Mouse (Mus musculus) frontal cortex, adult (tissue): ENCODE results near the gene Maco1.

Experiments used
- ATAC-seq: cut with Nextera tagmentation; 2 replicates; pipeline ENCODE4 v1.9.2; 2017; ENCODE audit warnings: mild to moderate bottlenecking, moderate library complexity, mixed read lengths; ENCODE audit not compliant: low TSS enrichment

The Maco1 gene

DNA sequence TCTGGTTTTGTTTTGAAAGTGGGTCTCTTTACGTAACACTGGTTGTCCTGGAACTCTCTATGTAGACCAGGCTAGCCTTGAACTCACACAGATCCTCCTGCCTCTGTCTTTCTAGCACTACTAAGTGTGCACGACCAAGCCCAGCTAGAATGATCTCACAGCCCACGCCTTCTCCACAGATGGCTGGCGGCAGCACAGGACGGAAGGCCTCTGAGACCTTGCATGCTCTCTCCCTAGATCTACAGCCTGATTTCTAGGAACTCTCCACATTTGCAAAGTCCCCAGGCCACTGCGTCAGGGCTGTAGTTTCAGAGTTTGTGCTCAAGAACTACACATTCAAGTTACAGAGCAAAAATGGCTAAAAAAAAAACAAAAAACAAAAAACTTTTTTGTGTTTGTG is 79.0 kb downstream of the Maco1 start:
- ATAC-seq: no peak

DNA sequence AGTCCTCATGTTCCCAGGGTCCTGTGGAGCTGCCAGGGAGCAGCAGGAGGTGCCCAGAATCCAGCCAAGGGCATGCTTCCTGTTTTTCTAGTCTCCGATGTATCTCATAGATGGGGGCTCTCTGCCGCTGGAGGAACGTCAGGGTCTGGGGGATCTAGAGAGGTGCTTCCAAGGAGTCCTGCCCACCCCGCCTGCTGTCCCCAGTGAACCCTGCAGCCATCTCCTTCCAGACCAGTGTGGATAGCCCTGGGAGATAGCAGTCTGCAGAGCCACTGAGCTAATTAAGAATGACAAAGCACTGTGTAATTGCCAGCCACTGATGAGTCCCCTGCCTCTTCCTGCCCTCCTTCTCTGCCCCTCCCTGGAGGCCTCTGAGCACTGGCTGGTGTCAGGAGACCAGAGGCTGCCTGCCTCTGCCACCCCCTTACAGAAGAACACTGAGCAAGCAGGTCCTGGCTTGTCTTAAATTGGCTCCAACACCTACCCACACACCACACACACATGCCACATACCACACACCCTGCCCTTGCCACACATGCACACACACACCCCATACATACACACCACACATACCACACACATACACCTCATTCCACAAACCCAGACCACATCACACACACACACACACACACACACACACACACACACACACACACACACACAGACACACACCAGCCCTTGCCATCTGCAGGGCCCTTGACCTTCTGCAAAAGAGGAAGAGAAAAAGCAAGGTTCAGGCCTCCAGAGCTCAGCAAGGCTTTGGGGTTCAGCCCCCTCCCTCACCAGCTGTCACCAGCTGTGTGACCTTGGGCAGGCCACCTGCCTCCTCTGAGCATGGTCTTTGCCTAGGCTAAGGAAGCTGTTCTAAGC is 80.1 kb downstream of the Maco1 start:
- ATAC-seq: peak; percentile 47; the same call in 1 of the 2 replicates

DNA sequence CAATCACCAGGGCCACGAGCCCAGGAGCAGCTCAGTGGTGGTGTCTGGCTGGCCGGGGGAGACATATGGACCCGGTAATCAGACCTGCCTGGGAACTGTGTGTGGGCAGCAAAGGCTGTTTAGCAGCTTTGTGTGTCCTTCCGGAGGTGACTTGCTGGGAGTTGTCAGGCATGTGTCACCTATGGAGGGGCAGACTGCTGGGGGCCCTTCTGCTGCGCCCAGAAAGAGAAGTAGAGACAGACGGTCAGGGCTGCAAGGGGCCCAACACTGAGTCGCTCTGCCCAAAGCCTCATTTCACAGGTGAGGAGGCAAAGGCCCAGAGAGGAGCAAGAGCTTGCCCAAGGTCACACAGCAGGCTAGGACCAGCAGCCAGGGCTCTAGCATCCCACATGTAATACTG is 83.3 kb downstream of the Maco1 start:
- no peak for ATAC-seq

DNA sequence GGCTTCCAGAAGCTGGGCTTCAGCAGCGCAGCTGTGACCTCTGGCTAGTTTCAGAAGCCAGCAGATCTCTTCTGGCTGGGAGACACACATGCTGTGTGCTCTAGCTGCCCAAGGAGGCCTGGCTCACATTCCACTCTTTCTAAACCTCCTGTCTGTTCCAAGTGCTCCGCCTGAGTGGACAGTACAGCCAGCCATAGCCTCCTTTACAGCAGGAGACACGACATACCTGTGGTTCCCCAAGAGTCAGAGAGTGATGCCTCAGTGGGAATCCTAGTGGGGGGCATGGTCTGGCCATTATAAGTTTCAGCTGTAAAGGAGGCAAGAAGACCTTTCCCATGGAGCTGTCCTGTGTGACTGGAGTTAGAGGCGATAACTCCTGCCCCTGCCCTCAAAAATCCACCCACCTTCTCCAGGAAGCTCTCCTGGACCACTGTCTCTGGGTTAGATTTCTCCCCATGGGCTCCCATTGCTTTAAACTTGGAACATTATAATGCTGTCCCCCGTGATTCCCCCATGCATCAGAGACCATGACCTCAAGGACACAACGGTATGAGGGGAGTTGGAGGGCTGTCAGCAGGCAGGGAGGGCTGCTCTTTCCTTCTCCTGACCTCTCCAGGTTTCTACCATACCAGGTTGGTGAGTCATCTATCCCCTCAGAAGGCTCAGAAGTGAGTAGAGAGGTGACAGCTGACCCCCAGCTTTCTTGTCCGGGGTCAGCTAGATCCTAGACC is 83.9 kb downstream of the Maco1 start:
- no peak for ATAC-seq

DNA sequence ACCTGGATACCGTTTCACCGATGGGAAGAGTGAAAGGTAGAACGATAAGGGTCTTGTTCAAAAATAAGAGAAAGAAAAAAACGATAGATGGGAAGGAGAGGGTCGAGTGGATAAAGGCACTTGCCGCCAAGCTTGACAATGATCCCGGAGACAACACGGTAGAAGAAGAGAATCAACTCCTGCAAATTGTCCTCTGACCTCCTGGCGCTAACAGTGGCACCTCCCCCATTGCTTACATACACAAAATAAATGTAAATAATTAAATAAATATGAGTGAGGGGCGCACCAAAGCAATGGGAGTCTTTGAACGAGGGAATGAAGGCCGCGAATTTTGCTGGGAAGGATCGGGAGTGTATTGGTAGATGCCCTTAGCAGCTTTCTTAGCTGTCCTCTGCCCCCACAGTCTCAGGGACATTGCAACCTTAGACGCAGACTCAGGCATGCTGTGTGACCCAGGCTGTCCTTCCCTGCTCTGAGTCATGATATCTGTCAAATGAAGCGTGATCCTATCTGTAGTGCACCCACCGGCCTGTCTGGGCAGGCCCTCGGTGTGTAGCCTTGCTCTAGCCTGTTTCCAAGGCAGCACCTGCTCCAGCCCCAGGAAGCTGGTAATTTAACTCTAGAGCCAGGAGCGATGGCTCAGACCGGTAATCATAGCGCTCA is 84.8 kb downstream of the Maco1 start:
- no peak for ATAC-seq

DNA sequence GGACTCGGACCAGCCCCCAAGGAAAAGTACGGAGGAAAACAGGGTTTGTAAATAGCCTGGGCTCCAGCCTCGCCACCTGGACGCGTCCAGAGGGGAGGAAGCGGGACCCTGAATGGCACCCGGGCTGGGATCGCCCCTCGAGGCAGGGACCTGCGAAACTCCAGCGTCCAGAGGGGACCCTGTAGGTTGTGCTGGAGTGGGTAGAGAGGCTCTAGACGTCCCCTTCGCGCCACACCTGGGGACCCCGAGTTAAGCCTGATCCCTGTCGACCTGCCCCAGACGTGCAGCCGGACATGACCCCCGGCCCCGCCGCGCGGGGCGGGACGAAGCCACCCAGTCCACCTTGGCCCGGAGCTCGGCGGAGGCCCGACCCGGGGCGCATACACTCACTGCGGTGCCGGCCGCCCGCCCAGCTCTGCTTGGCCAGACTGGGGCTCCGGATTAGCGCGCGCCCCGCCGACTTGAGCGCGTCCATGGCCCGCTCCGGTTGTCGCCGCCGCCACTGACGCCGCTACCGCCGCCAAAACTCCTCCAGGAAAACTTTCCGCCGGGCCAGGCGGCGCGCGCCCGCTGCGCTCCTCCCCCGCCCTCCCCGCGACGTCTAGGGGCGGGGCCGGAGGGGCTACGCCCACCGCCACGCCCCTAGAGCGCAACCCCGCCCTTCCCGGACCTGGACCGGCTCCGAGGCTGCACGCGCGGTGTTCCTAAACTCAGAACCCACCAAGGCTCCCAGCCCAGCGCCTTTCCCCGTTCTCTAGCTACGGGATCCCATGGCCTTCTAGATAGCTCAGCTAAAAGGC is 85.5 kb downstream of the Maco1 start, which contains the start of gene Ldlrap1:
Ldlrap1 (minus strand) TSS at position 599 of the 800 bp plus-strand sequence.
- ATAC-seq: peak; percentile 35

DNA sequence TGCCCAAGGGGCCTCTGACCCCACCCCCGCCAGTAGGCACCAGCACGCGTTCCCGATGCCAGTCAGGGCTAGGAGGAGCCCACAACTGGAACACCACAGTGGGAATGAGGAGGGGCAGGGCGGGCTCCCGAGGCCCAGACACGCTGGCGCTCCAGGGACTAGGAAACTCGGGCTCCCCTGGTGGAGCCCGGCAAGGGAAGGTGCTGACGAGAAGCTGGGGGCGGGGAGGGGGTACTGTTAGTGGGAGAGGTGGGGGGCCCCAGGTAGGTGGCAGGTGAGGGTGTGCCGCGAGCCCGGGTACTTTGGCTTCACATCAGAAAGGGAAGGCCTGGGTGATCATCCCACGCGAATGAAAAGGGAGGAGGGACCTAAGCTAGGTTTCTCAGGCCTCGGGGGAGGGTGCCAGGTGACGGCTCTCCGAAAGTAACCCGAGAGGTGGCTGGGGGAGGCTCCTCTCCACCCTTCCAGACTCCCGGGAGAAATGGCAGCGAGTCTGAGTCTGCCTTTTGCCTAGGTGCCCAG is 86.2 kb downstream of the Maco1 start:
- peak; percentile 7; the same call in 1 of the 2 replicates for ATAC-seq

DNA sequence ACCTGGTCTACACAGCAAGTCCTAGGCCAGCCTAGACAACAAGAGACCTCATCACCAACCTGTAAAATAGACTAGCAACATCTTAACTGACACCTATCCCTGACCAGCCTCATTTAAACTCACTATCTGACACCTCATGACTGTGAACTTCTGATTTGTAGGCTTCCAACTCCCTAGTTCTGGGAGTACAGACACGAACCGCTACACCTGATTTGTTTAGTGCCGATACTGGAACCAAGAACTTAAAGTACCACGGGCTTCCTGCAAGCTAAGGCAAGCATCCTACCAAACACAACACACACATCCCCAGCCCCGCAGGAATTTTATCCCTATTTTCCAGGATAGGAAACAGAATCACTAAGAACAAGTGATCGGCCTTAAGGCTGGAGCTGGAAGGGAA is 86.9 kb downstream of the Maco1 start:
- ATAC-seq: no peak

DNA sequence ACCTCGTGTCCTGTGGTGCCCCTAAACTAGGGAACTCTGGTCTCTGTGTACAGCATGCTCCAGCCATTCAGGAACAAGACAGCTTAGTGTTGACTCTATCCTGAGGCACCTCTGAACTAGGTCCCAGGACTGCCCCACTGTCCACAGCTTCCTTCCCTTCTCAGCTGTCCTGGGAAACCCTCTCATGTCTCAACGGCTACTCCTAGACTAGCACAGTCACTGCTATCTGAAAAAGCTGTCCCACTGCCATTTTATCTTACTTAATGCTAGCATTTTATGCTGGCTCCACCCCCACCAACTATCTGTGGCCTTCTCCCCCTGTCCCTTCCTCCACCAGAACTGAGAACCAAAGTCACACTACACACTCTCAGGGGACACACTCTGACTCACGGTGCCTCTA is 88.8 kb downstream of the Maco1 start:
- ATAC-seq: no peak

DNA sequence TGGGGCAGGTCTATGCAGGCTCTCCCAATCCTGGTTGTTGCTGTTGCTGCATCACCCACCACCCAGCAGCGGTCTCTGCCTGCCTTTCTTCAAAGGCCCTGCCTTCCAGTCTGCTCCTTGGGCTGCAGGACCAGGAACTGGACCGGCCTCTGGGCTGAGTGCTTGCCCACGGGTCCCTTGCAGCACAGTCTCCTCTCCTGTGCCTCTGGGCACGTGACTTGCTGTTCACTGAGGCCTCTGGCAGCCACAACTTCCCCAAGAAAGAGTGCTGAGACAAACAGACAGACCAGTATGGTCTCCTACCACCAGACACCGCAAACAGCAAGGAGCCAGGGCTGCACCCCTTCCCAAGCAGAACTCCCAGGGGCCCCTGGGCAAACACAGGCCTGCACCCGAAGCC is 90.8 kb downstream of the Maco1 start:
- ATAC-seq: no peak

DNA sequence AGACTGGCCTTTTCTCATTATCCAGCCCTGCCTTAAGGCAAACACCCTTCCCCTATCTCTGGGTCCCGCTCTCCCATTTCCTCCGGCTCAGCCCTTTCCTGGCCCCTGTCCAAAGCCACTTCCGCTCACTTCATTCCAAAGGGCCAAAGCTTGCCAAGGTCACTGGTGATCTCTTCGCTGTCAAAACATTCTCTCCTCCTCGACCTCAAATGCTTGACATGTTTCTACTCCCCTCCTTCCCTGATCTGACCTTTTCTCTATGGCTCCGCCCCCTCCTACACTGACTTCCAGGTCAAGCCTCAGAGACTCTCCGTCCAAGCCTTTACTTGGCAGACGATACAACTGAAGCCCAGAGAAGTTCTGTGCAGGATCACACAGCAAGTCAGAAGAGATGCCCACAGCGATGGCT is 92.3 kb downstream of the Maco1 start:
- ATAC-seq: no peak

DNA sequence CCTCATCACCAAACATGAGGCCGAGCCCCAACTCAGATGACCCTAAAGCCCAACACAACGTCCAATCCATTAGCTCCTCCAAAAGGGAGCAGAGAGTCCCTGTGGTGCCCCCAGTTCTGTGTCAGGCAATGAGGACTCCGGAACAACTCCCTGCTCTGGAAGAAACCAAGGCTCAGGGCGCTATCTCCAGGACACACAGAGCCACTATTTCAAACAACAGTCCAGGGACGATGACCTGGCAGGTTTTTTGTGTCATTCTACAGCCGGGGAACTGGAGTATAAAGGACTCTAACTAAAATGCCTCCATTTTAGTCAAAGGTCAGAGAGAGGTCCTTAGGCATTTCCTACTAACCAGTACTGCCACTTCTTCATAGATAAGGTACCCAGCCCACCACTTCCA is 92.9 kb downstream of the Maco1 start:
- no peak for ATAC-seq

DNA sequence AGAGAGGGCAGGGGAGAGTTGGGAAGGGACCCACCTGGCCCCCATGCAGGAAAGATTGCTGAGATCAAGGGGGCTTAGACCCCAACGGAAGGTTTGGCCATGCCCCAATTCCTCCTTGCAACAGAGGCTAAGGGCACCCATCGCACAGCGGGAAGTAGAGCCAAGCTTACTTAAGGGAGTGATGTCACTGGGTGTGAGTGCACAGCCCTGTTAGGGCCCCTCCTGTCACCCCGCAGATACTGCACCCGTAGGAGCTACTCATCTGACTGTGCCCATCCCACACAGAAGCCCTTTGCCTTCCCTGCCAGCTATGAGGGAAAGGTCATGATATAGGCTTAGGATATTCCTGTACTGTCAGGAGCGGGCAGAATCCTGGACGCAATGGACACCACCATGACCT is 93.6 kb downstream of the Maco1 start:
- no peak for ATAC-seq

DNA sequence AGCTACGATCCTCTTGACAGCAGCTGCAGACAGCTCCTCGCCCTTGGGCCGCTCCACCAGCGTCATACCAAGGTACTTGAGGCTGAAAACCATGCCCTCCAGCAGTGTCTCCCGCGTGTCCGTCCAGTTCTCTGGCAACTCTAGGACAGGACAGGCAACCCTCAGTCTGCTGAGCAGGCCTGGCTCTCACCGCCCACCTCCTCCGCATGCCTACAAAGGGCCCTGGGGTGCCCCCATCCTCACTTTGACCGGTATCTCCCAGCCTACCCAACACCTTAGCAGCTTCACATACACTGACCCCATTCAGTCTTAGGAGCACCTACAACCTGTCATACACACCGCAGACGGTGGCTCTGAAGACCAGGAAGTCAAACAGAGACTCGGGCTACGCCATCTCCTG is 94.2 kb downstream of the Maco1 start:
- ATAC-seq: no peak

DNA sequence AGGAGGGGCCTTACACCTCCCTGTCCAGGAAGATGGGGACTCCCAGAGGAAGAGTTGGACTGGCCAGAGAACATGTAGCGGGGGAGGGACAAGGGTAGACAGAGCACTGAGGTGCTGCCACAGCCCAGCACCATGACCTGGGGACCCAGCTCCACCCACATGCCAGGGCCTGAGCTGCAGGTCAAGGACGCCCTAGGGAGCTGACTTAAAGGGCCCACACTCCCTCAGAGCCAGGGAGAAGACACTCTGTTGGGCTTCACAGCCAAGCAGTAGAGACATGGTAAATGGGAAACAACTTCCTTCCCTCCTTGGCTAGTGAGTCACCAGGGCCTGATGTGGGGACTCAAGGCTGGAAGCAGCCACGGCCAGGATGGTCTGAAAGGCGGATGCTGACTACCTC is 94.8 kb downstream of the Maco1 start:
- no peak for ATAC-seq

DNA sequence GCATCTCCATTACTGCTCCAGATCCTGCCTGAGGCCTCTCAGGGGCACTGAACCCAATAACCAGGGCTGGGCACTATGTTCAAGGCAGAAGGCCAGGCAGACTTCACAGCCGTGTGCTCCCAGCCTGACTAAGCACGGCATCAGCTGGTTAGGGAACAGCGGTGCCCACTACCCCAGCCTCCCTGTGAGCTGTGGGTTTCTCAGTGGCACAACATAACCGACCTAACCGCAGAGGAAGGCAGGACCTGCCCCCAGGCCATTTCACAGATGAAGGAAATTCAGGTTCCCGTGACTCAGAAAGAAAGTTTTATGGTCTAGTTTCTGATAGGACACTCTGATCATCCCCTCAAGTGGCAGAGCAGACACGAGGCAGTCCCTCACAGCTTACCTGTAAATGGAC is 96.2 kb downstream of the Maco1 start:
- ATAC-seq: no peak

DNA sequence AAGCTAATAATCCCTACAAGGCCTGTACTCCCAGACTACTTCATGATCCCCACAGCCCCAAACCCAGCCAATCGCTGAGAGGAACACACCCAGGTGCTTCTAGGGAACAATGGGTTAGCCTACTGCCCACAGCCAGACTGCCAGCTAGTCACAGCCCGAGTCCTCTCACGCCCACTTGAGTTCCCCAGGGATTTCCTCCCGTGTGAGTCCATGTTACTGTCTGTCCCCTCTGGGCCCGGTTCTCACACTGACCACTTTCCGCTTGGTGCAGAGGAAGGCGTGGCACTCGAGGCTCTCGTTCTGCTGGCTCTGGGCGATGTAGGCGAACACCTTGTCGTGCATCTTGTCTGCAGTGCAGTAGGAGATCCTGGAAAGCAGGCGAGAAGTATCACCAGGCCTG is 98.2 kb downstream of the Maco1 start:
- no peak for ATAC-seq

DNA sequence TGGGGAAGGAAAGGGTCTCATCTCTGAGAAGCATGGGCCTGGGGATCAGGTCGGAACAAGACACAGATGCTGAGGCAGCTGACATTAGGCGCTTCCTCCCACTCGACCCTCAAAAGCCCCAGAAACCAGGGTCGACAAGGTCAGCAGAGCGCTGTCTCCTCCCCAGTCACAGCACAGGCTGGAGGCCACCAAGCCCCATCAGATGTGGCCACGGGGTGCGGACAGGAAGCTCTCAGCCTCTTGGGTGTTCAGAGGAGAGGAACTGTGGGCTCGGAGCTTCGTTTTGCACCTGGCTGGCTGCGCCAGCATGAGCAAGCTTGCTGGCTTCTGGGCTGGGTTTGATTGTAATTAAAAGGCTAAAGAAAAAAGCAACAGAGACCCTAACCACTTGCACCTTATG is 98.8 kb downstream of the Maco1 start:
- ATAC-seq: no peak

DNA sequence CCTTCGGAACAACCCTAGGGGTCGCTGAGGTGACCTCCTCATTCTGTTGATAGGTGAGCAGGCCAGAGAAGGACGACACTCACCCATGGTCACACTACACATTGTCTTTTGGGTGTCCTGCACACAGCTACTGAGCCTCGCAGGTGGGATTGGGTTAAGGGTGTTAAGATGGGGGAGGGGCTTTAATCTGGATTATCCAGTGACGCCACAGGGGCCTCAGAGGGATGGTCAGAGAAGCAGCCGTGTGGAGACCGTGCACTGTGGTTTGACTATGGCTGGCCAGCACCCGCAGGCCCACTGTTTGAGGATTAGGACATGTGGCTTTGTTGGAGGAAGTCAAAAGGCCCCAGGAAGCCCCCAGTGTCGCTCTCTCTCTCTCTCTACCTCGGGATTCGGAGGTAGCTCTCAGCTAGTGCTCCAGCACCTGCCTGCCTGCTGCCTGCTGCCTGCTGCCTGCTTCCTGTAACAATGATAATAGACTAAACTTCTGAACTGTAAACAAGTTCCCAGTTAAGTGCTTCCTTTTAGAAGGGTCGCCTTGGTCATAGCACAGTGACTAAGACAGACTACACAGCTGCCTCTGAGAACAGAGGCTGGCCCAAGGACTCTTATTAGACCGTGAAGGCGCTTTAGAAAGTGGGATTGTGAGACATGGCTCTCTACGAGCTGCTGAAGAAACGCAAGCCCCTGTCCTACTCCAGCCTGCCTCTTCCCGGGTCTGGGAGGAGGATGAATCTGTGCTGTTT is 99.5 kb downstream of the Maco1 start:
- no peak for ATAC-seq

DNA sequence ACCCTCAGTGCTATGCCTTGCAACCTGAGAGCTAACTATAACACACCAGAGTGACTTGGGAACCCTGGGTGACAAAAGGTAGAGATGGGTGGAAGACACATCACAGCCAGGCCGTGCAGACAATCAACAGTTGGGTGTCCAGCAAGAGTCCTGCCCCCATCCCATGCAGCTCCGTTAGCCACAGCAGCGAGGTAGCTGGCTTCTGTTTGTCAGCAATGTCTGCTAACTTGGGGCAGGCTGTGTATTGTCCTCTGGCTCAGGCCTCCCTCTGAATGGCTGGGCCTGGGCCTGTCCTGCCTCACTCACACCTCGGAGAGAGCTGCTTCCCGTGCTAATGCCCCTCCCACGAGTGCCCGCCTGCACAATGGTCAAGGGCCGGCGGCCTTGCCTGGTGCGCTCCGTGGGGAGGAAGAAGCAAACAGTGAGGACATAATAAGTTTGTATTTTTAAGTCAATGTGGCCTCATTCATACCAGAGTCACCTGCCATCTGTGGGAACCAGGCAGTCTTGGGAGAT is 100.2 kb downstream of the Maco1 start:
- ATAC-seq: no peak
